Mouse (Mus musculus) thymus, adult 2 months (tissue): ENCODE data around the gene Coq2. TPM values are rescaled to one million over a fixed set of nuclear protein-coding genes. Genes with fewer than 3 reads are reported as not detected.

Experiments used
- DNase-seq: peaks from one replicate; pipeline ENCODE4 v3.0.0; 2021
- H3K27ac ChIP-seq: fragments of 200-500 bp; 2 replicates; pipeline ENCODE4 v1.5.1; 2012; ENCODE audit warnings: low read length, control low read depth; ENCODE audit not compliant: control insufficient read depth, insufficient read depth
- H3K27me3 ChIP-seq: fragments of 200-500 bp; 2 replicates; pipeline ENCODE4 v1.6.1; 2012; ENCODE audit warnings: mild to moderate bottlenecking, low read length, moderate library complexity, mixed read lengths; ENCODE audit not compliant: control insufficient read depth, insufficient read depth
- H3K36me3 ChIP-seq: fragments of 200-500 bp; 2 replicates; pipeline ENCODE4 v1.6.1; 2012; ENCODE audit warnings: mild to moderate bottlenecking, low read length, moderate library complexity; ENCODE audit not compliant: control insufficient read depth, insufficient read depth
- H3K4me1 ChIP-seq: fragments of 200-500 bp; replicated peaks from 2 replicates; pipeline ENCODE4 v1.6.1; 2012; ENCODE audit warnings: low read length; ENCODE audit not compliant: control insufficient read depth, insufficient read depth
- H3K4me3 ChIP-seq: fragments of 200-500 bp; 2 replicates; pipeline ENCODE4 v1.5.1; 2012; ENCODE audit warnings: mild to moderate bottlenecking, low read length, control low read depth, moderate library complexity; ENCODE audit not compliant: control insufficient read depth, insufficient read depth
- CTCF ChIP-seq: fragments of 200-500 bp; IDR thresholded peaks from 2 replicates; pipeline ENCODE4 v1.5.1; 2012; ENCODE audit warnings: mild to moderate bottlenecking, control low read depth, low read length, moderate library complexity, borderline replicate concordance; ENCODE audit not compliant: control insufficient read depth, poor library complexity, insufficient read depth; ENCODE audit errors: extremely low read depth
- POLR2A ChIP-seq: fragments of 200-500 bp; IDR thresholded peaks from 2 replicates; pipeline ENCODE4 v1.6.1; 2012; ENCODE audit warnings: mild to moderate bottlenecking, low read length, control low read depth, moderate library complexity; ENCODE audit not compliant: control insufficient read depth, poor library complexity, insufficient read depth; ENCODE audit errors: extremely low read depth
- WGBS: fragments of 180-500 bp; shearing (Covaris S2); methylation state at CpG from one replicate; pipeline ENCODE4 v1.1.7; 2018; 5-methylcytosine and 5-hydroxymethylcytosine counted together
- polyA plus RNA-seq: library from polyadenylated mRNA; depleted of rRNA; stranded (reverse); fragments of >200 nt; gene quantifications from 2 replicates; pipeline ENCODE4 v1.2.3, GENCODE M21; 2012

Coq2 gene
- polyA plus RNA-seq, 1 experiment, result 90.2 TPM

- H3K27me3 ChIP-seq, result no peaks in the 10 kb centered on the region
Observed at GRCm38 (mm10) chr5:100626526-100626925, 48.4 kb downstream of the Coq2 start.

GRCm38 (mm10) chr5:100624743-100625360 is 50.1 kb downstream of the Coq2 start:
- Histone ChIP-seq H3K4me1 (peaks cover 8% of the 10 kb centered on the region), H3K27me3 (no peaks in the 10 kb centered on the region), H3K4me3 (no peak overlapping the region), H3K27ac (no peak overlapping the region), H3K36me3 (no peaks in the 10 kb centered on the region)
- TF ChIP-seq POLR2A, result no peak
- no peak for TF ChIP-seq CTCF
- WGBS, result 39% methylated on average over 9 of the region's 9 CpGs
- no peak for DNase-seq

More at GRCm38 (mm10) chr5:100626526-100626925, 48.4 kb downstream of the Coq2 start:
- WGBS, result 95% methylated on average over 6 of the region's 6 CpGs
- no peak for DNase-seq
- no peak overlapping the region for H3K4me3 ChIP-seq
- H3K4me1 ChIP-seq, result peaks cover 1% of the 10 kb centered on the region; the same call in 1 of the 2 replicates
- no peak for TF ChIP-seq CTCF
- TF ChIP-seq POLR2A, result no peak
- H3K27ac ChIP-seq, result no peak overlapping the region
- H3K36me3 ChIP-seq, result no peaks in the 10 kb centered on the region

- no peak for TF ChIP-seq POLR2A
- TF ChIP-seq CTCF, result no peak
- Histone ChIP-seq H3K36me3 (no peaks in the 10 kb centered on the region), H3K27me3 (no peaks in the 10 kb centered on the region), H3K4me1 (peaks cover 8% of the 10 kb centered on the region), H3K27ac (no peak overlapping the region), H3K4me3 (no peak overlapping the region)
- WGBS, result 92% methylated on average over 12 of the region's 12 CpGs
- DNase-seq, result no peak
Observed at GRCm38 (mm10) chr5:100622509-100623163, 52.3 kb downstream of the Coq2 start.

- 58% methylated on average over 8 of the region's 8 CpGs for WGBS
- Histone ChIP-seq H3K36me3 (no peaks in the 10 kb centered on the region), H3K4me1 (peaks cover 8% of the 10 kb centered on the region), H3K4me3 (no peak overlapping the region), H3K27ac (no peak overlapping the region), H3K27me3 (no peaks in the 10 kb centered on the region)
- no peak for DNase-seq
- TF ChIP-seq CTCF (no peak), POLR2A (no peak)
Observed at GRCm38 (mm10) chr5:100621876-100622508, 52.9 kb downstream of the Coq2 start.

GRCm38 (mm10) chr5:100620952-100621351 is 54.0 kb downstream of the Coq2 start:
- Histone ChIP-seq H3K4me3 (no peak overlapping the region), H3K27me3 (no peaks in the 10 kb centered on the region), H3K36me3 (no peaks in the 10 kb centered on the region), H3K27ac (no peak overlapping the region), H3K4me1 (peaks cover 8% of the 10 kb centered on the region)
- TF ChIP-seq POLR2A (no peak), CTCF (no peak)
- WGBS, result 47% methylated on average over 9 of the region's 9 CpGs
- no peak for DNase-seq

- Histone ChIP-seq H3K36me3 (no peaks in the 10 kb centered on the region), H3K27me3 (no peaks in the 10 kb centered on the region), H3K4me1 (peaks cover 8% of the 10 kb centered on the region), H3K4me3 (no peak overlapping the region), H3K27ac (no peak overlapping the region)
- WGBS, result 97% methylated on average over 15 of the region's 15 CpGs
- TF ChIP-seq CTCF, result no peak
- TF ChIP-seq POLR2A, result no peak
- DNase-seq, result no peak
Observed at GRCm38 (mm10) chr5:100619586-100620275, 55.2 kb downstream of the Coq2 start.
